Mouse (Mus musculus) lung, embryonic 16.5 days (tissue): Measurements from ENCODE around the gene Fam198a. TPM values are rescaled to one million over a fixed set of nuclear protein-coding genes. Genes with fewer than 3 reads are reported as not detected.

ENCODE experiments used
- ATAC-seq: fragments of 200-750 bp; cut with Nextera tagmentation; 2 replicates; pipeline ENCODE4 v1.8.0; 2017; ENCODE audit warnings: low read depth, mild to moderate bottlenecking, moderate library complexity
- H3K27ac ChIP-seq: fragments of 300-500 bp; sonication (generic); 2 replicates; pipeline ENCODE4 v1.5.1; 2014; ENCODE audit warnings: mild to moderate bottlenecking, control low read depth, low read length
- H3K27me3 ChIP-seq: fragments of 300-500 bp; sonication (generic); 2 replicates; pipeline ENCODE4 v1.6.1; 2014; ENCODE audit warnings: low read depth, low read length, mixed read lengths; ENCODE audit not compliant: control insufficient read depth, insufficient read depth
- H3K36me3 ChIP-seq: fragments of 300-500 bp; sonication (generic); 2 replicates; pipeline ENCODE4 v1.6.1; 2014; ENCODE audit warnings: low read length; ENCODE audit not compliant: control insufficient read depth, insufficient read depth
- H3K4me1 ChIP-seq: fragments of 300-500 bp; sonication (generic); replicated peaks from 2 replicates; pipeline ENCODE4 v1.6.1; 2014; ENCODE audit warnings: low read length, mixed read lengths; ENCODE audit not compliant: control insufficient read depth, insufficient read depth
- H3K4me2 ChIP-seq: fragments of 300-500 bp; sonication (generic); 2 replicates; pipeline ENCODE4 v1.6.1; 2014; ENCODE audit warnings: low read depth, low read length, control low read depth
- H3K4me3 ChIP-seq: fragments of 300-500 bp; sonication (generic); 2 replicates; pipeline ENCODE4 v1.5.1; 2014; ENCODE audit warnings: mild to moderate bottlenecking, low read length, control low read depth
- H3K9ac ChIP-seq: fragments of 300-500 bp; sonication (generic); 2 replicates; pipeline ENCODE4 v1.6.1; 2014; ENCODE audit warnings: low read length, control low read depth
- H3K9me3 ChIP-seq: fragments of 300-500 bp; sonication (generic); 2 replicates; pipeline ENCODE4 v1.6.1; 2016; ENCODE audit warnings: low read length; ENCODE audit not compliant: control insufficient read depth
- WGBS: fragments of 180-500 bp; shearing (Covaris S2); extraction: QIAGEN DNeasy Blood & Tissue Kit; methylation state at CpG from one replicate; pipeline ENCODE4 v1.1.7; 2014; 5-methylcytosine and 5-hydroxymethylcytosine counted together
- polyA plus RNA-seq: library from polyadenylated mRNA; unstranded; fragments of >200 nt; fragmentation: Nextera tagmentation; extraction: Ambion mirVana; gene quantifications from 2 replicates; pipeline ENCODE4 v1.2.1, GENCODE M21; 2015

Gene Fam198a
- polyA plus RNA-seq, 1 experiment from 2014 or later = 2.4 TPM

GRCm38 (mm10) chr9:121908321-121908720, 42.5 kb upstream of the Fam198a start:
- Histone ChIP-seq H3K4me3 (no peak overlapping the region), H3K9me3 (no peaks in the 10 kb centered on the region), H3K4me2 (no peak overlapping the region), H3K4me1 (no peaks in the 10 kb centered on the region), H3K27ac (no peak overlapping the region), H3K36me3 (no peaks in the 10 kb centered on the region), H3K9ac (no peak overlapping the region), H3K27me3 (no peaks in the 10 kb centered on the region)
- no peak for ATAC-seq
- 87% methylated on average over 17 of the region's 17 CpGs for WGBS

GRCm38 (mm10) chr9:121909635-121910034, 41.2 kb upstream of the Fam198a start:
- H3K4me3 ChIP-seq = no peak overlapping the region
- WGBS = 66% methylated on average over 6 of the region's 6 CpGs
- ATAC-seq = no peak

GRCm38 (mm10) chr9:121911196-121911595, 39.6 kb upstream of the Fam198a start:
- H3K27me3 ChIP-seq = no peaks in the 10 kb centered on the region
- H3K27ac ChIP-seq = no peak overlapping the region
- ATAC-seq = no peak
- WGBS = 80% methylated on average over 7 of the region's 7 CpGs
- H3K9ac ChIP-seq = no peak overlapping the region
- no peak overlapping the region for H3K4me2 ChIP-seq
- no peaks in the 10 kb centered on the region for H3K36me3 ChIP-seq
- H3K4me1 ChIP-seq = no peaks in the 10 kb centered on the region
- no peaks in the 10 kb centered on the region for H3K9me3 ChIP-seq
- no peak overlapping the region for H3K4me3 ChIP-seq

More at GRCm38 (mm10) chr9:121909635-121910034, 41.2 kb upstream of the Fam198a start:
- Histone ChIP-seq H3K9ac (no peak overlapping the region), H3K4me1 (no peaks in the 10 kb centered on the region), H3K4me2 (no peak overlapping the region), H3K27me3 (no peaks in the 10 kb centered on the region), H3K36me3 (no peaks in the 10 kb centered on the region), H3K27ac (no peak overlapping the region), H3K9me3 (no peaks in the 10 kb centered on the region)

GRCm38 (mm10) chr9:121912786-121913185, 38.0 kb upstream of the Fam198a start:
- ATAC-seq = no peak
- Histone ChIP-seq H3K9me3 (no peaks in the 10 kb centered on the region), H3K4me1 (no peaks in the 10 kb centered on the region), H3K4me2 (no peak overlapping the region), H3K9ac (no peak overlapping the region), H3K4me3 (no peak overlapping the region), H3K27ac (no peak overlapping the region), H3K27me3 (no peaks in the 10 kb centered on the region), H3K36me3 (no peaks in the 10 kb centered on the region)
- 74% methylated on average over 4 of the region's 4 CpGs for WGBS

GRCm38 (mm10) chr9:121914226-121914757, 36.5 kb upstream of the Fam198a start:
- Histone ChIP-seq H3K4me1 (no peaks in the 10 kb centered on the region), H3K4me3 (no peak overlapping the region), H3K4me2 (no peak overlapping the region), H3K36me3 (no peaks in the 10 kb centered on the region), H3K9ac (no peak overlapping the region), H3K27me3 (no peaks in the 10 kb centered on the region), H3K27ac (no peak overlapping the region), H3K9me3 (no peaks in the 10 kb centered on the region)
- ATAC-seq = no peak
- WGBS = 74% methylated on average over 8 of the region's 8 CpGs

- Histone ChIP-seq H3K4me3 (no peak overlapping the region), H3K9me3 (no peaks in the 10 kb centered on the region), H3K27me3 (no peaks in the 10 kb centered on the region), H3K36me3 (no peaks in the 10 kb centered on the region), H3K4me2 (no peak overlapping the region), H3K9ac (no peak overlapping the region), H3K4me1 (no peaks in the 10 kb centered on the region), H3K27ac (no peak overlapping the region)
- WGBS = 84% methylated on average over 10 of the region's 10 CpGs
- ATAC-seq = no peak
Measured at GRCm38 (mm10) chr9:121915056-121915455, 35.7 kb upstream of the Fam198a start.

GRCm38 (mm10) chr9:121916102-121916501, 34.7 kb upstream of the Fam198a start, which contains the start of gene Cyp8b1:
Gene Cyp8b1 (minus strand): TSS chr9:121916305.
- Histone ChIP-seq H3K9me3 (no peaks in the 10 kb centered on the region), H3K36me3 (no peaks in the 10 kb centered on the region), H3K27me3 (no peaks in the 10 kb centered on the region), H3K4me3 (no peak within 1 kb of the TSS), H3K4me2 (no peak within 1 kb of the TSS), H3K4me1 (no peaks in the 10 kb centered on the region), H3K9ac (no peak within 1 kb of the TSS), H3K27ac (no peak within 1 kb of the TSS)
- no peak for ATAC-seq
- 69% methylated on average over 8 of the region's 8 CpGs for WGBS

- Histone ChIP-seq H3K9me3 (no peaks in the 10 kb centered on the region), H3K27ac (no peak overlapping the region), H3K4me1 (no peaks in the 10 kb centered on the region), H3K27me3 (no peaks in the 10 kb centered on the region), H3K9ac (no peak overlapping the region), H3K4me2 (no peak overlapping the region), H3K36me3 (no peaks in the 10 kb centered on the region), H3K4me3 (no peak overlapping the region)
- ATAC-seq = no peak
- WGBS = 70% methylated on average over 10 of the region's 10 CpGs
Measured at GRCm38 (mm10) chr9:121919027-121919501, 31.7 kb upstream of the Fam198a start.

- Histone ChIP-seq H3K9me3 (no peaks in the 10 kb centered on the region), H3K9ac (no peak overlapping the region), H3K27ac (no peak overlapping the region), H3K4me1 (no peaks in the 10 kb centered on the region), H3K27me3 (no peaks in the 10 kb centered on the region), H3K4me2 (no peak overlapping the region), H3K4me3 (no peak overlapping the region), H3K36me3 (no peaks in the 10 kb centered on the region)
- no peak for ATAC-seq
- WGBS = 82% methylated on average over 8 of the region's 8 CpGs
Measured at GRCm38 (mm10) chr9:121923443-121923842, 27.3 kb upstream of the Fam198a start.

GRCm38 (mm10) chr9:121923906-121924305, 26.9 kb upstream of the Fam198a start:
- H3K4me3 ChIP-seq = no peak overlapping the region
- H3K4me2 ChIP-seq = no peak overlapping the region
- 77% methylated on average over 5 of the region's 5 CpGs for WGBS
- H3K9ac ChIP-seq = no peak overlapping the region
- H3K36me3 ChIP-seq = no peaks in the 10 kb centered on the region
- H3K4me1 ChIP-seq = no peaks in the 10 kb centered on the region
- H3K27ac ChIP-seq = no peak overlapping the region
- no peaks in the 10 kb centered on the region for H3K27me3 ChIP-seq
- no peak for ATAC-seq
- no peaks in the 10 kb centered on the region for H3K9me3 ChIP-seq
